Mouse (Mus musculus) adipocyte (in vitro differentiated cells): ENCODE results near the gene Tmem178b.

Experiments used
- DNase-seq: peaks from one replicate; pipeline ENCODE4 v3.0.0-alpha.2; 2016; ENCODE audit warnings: low spot score

Tmem178b gene

DNA sequence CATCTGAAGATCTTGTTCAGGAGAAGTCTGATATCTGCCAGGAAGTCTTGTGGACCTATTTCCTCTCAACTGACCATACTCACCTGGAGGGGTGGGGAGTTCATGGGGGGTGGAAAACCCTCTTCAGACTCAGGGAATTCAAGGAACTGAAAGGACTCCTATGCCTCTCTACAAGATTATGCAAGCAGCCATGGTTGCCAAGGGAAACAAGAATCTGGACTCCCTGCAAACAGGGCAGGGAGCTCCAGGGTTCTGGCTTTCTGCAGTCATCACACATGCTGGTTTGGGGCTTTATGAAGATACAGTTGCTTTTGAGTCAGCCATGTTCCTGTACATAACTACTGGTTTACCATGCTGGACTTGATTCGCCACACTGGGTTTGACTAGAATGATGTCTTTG, 390.6 kb downstream of the Tmem178b start:
- peak; percentile 46 for DNase-seq

DNA sequence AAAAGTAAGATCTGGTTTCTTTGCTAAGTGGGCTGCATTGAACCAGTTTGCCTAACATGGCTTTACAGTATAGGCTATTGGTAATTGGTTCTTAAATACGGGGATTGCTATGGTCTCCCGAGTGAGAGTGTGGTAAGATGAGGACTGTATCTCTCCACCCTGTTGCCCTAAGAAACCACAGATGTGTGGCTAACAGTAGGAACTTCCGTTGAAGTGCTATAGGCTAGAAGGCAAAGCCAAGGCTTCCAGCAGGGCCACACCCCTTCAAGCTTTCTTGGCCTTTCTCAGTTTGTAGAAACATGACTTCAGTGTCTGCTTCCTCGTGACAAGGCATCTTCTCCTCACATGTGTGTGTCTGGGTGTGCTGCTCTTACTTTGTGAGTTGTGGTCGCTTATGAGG, 427.6 kb downstream of the Tmem178b start:
- DNase-seq, result no peak

DNA sequence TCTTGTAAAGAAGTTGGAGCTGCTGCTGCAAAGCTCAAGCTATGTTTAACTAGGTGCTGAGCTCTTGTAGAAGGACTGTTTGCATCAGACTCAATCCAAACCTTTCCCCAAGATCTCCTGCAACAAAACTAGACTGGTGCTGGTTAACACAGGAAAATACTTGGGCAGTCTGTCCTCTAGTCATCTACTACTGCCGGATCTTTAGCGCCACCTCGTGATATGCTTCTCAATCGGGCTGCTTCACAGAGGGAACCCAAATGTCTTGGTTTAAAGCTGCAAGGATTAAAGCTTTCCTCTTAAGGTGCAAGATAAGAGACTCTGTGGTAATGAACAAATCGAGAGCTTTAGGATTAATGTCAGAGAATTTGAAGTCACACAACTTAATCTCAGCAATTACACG, 430.3 kb downstream of the Tmem178b start:
- DNase-seq, result peak; percentile 63
